Mouse (Mus musculus) brain, embryonic 14.5 days (tissue): ENCODE data around the gene Akr7a5.

ENCODE experiments used
- CTCF ChIP-seq: fragments of 200-500 bp; IDR thresholded peaks from 2 replicates; pipeline ENCODE4 v1.5.1; 2012; ENCODE audit warnings: inconsistent platforms, mild to moderate bottlenecking, moderate library complexity, borderline replicate concordance; ENCODE audit not compliant: insufficient read depth, insufficient read length; ENCODE audit errors: extremely low read depth
- POLR2A ChIP-seq: fragments of 200-500 bp; IDR thresholded peaks from 2 replicates; pipeline ENCODE4 v1.6.1; 2012; ENCODE audit warnings: mild to moderate bottlenecking, inconsistent platforms, borderline replicate concordance; ENCODE audit not compliant: poor library complexity, insufficient read depth, insufficient read length, severe bottlenecking; ENCODE audit errors: extremely low read depth

GRCm38 (mm10) chr4:139297566-139297965 is 13.0 kb upstream of the Akr7a5 start:
- TF ChIP-seq CTCF (no peak), POLR2A (no peak)
